Mouse (Mus musculus) kidney, postnatal 10 days (tissue): ENCODE measurements around the gene Slc22a6.

Experiments
- DNase-seq: peaks from one replicate; pipeline ENCODE4 v3.0.0; 2021; ENCODE audit warnings: mixed read lengths

Gene Slc22a6

GRCm38 (mm10) chr19:8611358-8612123, 6.3 kb upstream of the Slc22a6 start:
- peak; percentile 17 for DNase-seq

DNA sequence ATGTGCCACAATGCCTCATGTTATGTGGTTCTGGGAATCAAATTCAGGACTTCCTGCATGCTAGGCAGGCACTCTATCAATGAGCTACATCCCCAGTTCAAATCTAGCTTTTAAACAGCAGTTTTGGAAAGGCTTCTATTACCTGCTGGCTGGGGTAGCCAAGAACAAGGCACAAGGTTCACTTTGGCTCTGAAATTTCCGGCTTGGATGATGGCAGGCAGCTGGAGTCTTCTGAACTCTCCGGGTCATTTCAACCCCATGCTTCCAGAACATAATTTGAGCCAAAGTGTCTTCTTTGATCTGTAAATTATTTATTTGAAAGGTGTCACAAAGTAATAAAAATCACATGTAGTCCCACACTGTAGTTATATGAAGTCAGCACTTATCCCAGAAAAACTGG, 4.7 kb upstream of the Slc22a6 start:
- DNase-seq, result peak; percentile 22

- DNase-seq, result no peak
Observed at GRCm38 (mm10) chr19:8614343-8614742, 3.5 kb upstream of the Slc22a6 start.

DNA sequence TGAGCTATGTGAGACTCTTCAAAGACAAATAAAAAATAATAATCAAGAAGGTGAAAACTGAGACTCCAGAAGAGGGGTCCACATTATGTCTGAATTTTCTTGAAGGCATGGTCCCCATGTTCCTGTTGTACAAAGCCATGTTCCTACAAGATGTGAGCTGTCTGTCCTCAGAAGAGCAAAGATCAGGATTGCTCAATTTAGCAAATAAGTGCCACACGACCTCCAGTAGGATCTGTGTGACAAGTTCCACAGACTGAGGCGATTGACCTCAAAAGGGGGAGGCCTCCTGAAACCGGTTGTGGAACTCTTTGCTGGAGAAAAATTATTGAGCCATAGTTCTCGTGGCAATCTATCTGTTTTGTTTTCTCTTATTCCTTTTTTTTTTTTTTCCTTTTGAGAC, 1.5 kb upstream of the Slc22a6 start:
- DNase-seq, result no peak

DNA sequence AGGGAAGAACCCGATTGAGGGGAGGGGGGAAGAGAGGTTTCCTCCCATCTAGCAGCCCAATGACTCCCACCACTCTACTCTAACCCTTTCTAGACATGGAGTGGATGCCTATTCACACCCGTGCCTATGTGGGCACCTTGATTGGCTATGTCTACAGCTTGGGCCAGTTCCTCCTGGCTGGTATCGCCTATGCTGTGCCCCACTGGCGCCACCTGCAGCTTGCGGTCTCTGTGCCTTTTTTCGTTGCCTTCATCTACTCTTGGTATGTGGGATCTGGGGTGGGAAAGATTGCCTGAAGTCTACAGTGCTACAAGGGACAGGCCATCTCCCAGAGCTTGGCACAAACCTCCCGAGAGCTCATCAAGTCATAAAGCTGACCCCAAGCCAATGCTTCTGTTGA, 3.3 kb downstream of the Slc22a6 start:
- DNase-seq, result peak; percentile 18

GRCm38 (mm10) chr19:8630249-8630648, 12.4 kb downstream of the Slc22a6 start:
- peak; percentile 23 for DNase-seq

DNA sequence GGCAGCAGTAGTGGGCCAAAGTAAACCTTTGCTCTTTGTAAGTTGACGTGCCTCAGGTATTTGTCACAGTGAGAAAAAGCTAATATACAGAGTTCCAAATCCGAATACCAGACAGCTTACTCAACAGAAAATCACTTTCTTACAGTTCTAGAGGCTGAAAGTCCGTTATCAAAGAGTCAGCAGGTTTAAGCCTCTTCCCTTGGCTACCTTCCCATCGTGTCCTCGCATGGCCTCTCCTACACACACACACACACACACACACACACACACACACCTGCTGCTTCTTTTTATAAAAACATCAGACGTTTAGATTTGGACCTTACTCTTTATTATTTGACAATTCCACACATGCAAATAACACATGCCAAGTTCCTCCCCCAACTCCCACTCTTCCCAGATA, 13.0 kb downstream of the Slc22a6 start:
- peak; percentile 54 for DNase-seq

GRCm38 (mm10) chr19:8632029-8632428, 14.2 kb downstream of the Slc22a6 start:
- no peak for DNase-seq

DNA sequence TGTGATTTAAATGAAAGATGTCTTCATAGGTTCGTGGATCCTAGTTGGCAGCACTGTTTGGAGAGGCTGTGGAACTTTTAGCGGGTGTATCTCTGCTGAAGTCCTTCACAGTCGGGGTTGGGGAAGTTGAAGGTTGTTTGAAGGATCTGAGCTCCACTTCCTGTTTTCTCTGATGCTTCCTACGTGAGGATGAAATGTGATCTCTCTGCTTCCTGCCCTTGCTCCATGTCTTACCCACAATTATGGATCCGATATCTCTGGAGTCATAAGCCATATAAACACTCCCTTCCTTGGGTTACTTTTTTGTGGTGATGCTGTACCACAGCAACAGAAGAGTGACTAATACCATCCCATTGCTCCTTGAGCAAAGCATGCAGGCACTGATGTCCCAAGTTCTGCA, 24.2 kb downstream of the Slc22a6 start:
- no peak for DNase-seq

DNA sequence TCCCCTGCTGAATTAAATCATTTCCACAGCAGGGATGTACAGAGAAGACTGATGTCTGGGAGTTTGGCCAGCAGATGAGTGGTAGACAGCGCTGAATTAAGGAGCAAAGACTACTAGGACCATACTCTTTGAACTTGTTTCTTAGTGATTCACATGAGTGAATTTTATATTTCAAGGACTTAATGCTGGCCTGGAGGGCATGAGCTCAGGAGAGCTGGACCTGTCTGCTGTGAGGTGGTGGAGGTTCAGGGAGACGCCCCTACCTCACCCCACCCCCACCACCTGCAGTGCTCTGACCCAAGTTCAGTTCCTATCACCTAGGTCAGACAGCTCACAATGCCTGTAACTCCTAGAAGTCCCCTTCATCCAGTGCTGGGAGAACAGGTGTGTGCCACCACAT, 28.6 kb downstream of the Slc22a6 start:
- no peak for DNase-seq

GRCm38 (mm10) chr19:8655833-8656232, 38.0 kb downstream of the Slc22a6 start:
- peak; percentile 47 for DNase-seq

- peak; percentile 31 for DNase-seq
Observed at GRCm38 (mm10) chr19:8656341-8656740, 38.5 kb downstream of the Slc22a6 start.

GRCm38 (mm10) chr19:8661821-8662307, 44.0 kb downstream of the Slc22a6 start:
- peak; percentile 35 for DNase-seq

- peak; percentile 72 for DNase-seq
Observed at GRCm38 (mm10) chr19:8662337-8662736, 44.5 kb downstream of the Slc22a6 start.

GRCm38 (mm10) chr19:8663360-8663839, 45.6 kb downstream of the Slc22a6 start, which contains the start of gene Chrm1:
Gene Chrm1, plus strand, starts transcription at chr19:8663789.
- DNase-seq, result no peak

- DNase-seq, result no peak
Observed at GRCm38 (mm10) chr19:8663911-8664421, 46.1 kb downstream of the Slc22a6 start.

DNA sequence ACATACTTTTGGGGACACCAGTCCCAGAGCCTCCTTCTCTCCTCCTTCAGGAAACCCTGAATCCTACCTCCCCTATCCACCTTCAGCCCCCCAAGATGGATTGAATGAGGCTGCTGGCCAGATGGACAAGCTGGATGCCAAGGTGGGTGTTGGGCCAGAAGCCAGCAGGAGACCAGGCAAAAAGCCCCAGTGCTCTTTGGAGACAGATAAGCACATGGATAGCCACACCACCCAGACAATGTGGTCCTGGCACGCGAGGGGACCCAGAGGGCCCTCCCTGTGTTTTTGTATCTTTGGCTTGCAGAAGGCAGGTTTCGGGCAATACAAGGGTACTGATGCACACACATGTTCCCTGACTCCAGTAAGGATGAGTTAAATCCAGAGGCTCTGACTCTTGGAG, 47.0 kb downstream of the Slc22a6 start:
- no peak for DNase-seq

DNA sequence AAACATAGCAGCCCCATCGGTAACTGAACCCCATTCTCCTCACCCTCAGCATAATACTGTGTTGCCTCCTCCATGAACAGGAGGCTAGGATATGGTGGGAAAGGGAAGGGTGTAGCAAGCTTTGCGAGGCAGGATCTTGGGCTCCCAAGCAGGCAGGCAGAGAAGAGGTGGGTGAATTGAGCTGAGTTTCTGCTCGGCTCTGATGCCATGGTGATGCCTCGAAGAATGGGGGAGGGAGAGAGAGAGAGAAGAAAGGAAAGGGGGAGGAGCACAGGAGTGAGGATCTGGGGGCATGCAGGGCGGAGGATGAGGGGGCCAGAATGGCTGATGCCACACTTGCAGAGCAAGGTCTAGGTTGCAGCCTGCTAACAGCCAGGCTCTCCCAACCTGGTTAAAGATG, 47.9 kb downstream of the Slc22a6 start:
- DNase-seq, result no peak

- no peak for DNase-seq
Observed at GRCm38 (mm10) chr19:8672859-8673258, 55.0 kb downstream of the Slc22a6 start.

GRCm38 (mm10) chr19:8673336-8674063, 55.7 kb downstream of the Slc22a6 start:
- no peak for DNase-seq
